Mouse (Mus musculus) cerebellum, adult (tissue): ENCODE measurements around the gene Nxnl2.
"Not testable (repeated sequence)": the region's sequence is repeated elsewhere in the genome, so short reads cannot be mapped to it uniquely, and the experiment has no call there.

Experiments
- ATAC-seq: cut with Nextera tagmentation; 2 replicates; pipeline ENCODE4 v1.9.2; 2017; ENCODE audit warnings: mild to moderate bottlenecking, moderate library complexity, mixed read lengths; ENCODE audit not compliant: insufficient number of reproducible peaks, low FRiP score, low TSS enrichment

Nxnl2 gene

DNA sequence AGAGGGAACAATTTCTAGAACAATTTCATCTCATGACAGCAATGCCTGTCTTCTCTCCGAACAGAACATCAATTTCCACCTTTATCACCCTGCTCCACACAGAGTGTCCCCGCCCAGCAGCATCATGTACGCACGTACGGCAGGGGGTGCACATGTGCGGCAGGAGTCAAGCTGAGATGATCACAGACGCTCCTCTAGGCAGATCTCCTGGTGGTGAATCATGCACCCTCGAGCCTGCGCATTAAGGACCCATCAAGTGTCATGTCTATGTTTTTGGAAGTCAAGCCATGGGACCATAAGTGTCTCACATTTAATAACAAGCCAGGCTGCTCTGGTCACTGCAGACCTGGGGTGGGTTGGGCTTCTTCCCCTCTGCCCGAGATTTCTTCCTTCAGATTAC is 8.1 kb downstream of the Nxnl2 start:
- ATAC-seq: no peak

- no peak for ATAC-seq
Measured at GRCm38 (mm10) chr13:51179362-51179761, 8.5 kb downstream of the Nxnl2 start.

DNA sequence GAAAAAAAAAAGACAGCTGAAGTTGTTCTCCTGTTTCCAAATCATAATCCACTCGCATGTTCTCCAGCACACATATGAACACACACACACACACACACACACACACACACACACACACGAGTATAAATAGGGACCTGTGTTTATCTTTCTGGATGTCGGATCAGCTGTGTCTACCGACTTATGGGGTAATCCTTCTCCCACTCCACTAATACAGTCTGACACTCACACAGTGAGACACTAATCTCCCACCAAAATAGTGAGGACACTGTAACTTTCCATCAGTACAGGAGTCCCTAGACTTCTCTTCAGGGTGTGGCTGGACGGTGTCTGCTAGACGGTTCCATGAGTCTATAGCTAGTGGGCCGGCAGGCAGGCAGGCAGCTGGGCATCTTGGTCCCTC is 11.4 kb downstream of the Nxnl2 start:
- ATAC-seq: no peak

DNA sequence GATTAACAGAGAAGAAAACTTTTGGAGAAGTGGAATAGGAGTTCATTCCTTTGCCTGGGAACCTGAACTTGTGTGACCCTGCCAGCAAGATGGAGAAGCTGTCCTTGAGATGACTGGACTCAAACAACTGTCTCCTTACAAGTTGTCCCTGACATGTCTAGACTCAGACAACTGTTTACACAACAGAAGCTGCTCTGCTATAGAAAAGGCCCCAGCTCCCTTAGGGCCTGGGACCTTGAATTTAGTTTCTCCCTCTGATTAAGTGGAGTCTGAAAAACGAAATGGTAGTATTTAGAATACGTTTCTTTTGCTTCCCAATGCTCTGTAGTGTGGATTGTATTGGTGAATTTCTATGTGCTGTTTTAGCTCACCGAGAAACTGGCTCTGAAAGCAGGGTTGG is 14.1 kb downstream of the Nxnl2 start:
- ATAC-seq: no peak

GRCm38 (mm10) chr13:51190336-51190735 is 19.5 kb downstream of the Nxnl2 start:
- ATAC-seq: no peak

- ATAC-seq: no peak
Measured at GRCm38 (mm10) chr13:51191416-51192140, 20.8 kb downstream of the Nxnl2 start.

GRCm38 (mm10) chr13:51193893-51194292 is 23.1 kb downstream of the Nxnl2 start:
- no peak for ATAC-seq

- ATAC-seq: no peak
Measured at GRCm38 (mm10) chr13:51197699-51198098, 26.9 kb downstream of the Nxnl2 start.

DNA sequence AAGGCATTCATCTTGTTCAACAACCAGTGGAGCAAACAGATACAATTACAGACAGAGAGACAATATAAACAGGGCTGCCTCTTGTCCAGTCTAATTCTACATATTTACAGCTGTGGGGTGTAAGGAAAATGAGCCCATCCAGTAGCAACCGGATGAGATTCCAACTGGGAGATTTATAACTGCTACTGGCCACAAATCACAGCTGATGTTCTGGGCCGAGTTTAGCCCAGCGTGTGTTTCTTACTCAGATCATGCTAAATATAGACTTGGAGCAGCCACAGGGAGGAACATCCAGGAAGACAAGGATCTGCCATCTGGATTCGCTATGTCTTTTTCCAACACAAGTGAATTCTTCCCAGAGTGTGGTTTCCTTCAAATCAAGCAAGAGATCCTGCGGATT is 27.4 kb downstream of the Nxnl2 start:
- no peak for ATAC-seq

GRCm38 (mm10) chr13:51201985-51202843 is 31.4 kb downstream of the Nxnl2 start:
- ATAC-seq: not testable (repeated sequence)

GRCm38 (mm10) chr13:51202844-51203173 is 32.0 kb downstream of the Nxnl2 start:
- ATAC-seq: not testable (repeated sequence)

DNA sequence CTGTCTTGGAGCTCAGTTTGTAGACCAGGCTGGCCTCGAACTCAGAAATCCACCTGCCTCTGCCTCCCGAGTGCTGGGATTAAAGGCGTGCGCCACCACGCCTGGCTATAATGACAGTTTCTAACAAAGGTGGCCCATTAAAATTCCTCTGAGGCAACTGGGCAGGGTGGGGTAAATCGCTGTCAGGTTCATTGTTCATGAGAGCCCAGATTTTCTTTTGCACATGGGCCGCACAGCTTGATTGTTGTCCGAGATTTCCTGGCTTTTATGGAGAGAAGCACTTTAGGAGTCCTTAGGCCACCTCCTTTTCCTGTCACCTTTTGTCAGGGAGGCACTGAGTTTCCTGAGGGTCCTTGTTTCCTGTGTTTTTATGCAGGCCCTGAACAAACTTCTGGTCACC is 32.6 kb downstream of the Nxnl2 start:
- ATAC-seq: no peak

- not testable (repeated sequence) for ATAC-seq
Measured at GRCm38 (mm10) chr13:51204081-51204480, 33.3 kb downstream of the Nxnl2 start.

- no peak for ATAC-seq
Measured at GRCm38 (mm10) chr13:51207965-51208364, 37.1 kb downstream of the Nxnl2 start.

DNA sequence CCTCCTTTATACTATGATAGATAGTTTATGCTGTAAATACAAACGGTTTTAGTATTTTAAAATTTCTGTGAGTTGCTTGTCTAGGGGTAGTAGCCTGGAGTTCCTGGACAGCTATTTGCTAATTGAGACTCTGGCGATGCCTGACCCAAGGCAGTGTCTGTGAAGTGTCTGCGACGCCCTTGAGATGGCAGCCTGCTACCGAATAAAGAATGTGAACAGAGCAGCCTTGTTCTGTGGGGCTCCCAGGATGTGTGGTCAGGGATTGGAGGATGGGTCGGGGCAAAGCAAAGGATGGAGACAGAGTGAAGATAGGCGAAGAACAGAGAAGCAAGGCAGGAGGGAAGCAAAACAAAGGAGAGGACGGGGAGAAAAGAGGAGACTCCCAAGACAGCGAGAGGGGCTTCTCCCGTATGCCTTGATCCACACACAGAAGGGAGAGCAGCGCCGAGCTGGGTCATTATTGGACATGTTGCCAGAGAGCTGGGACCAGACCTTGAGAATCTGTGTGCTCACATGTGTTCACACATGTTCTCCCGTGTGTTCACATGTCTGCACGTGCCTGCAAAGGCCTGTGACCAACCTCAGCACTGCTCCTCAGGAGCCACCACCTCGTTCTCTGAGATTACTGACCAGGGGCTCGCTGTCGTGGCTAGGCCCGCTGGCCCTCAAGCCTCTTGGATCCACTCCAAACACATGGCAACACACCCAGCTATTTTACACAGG is 37.7 kb downstream of the Nxnl2 start:
- ATAC-seq: no peak

GRCm38 (mm10) chr13:51210639-51211038 is 39.8 kb downstream of the Nxnl2 start:
- ATAC-seq: no peak

DNA sequence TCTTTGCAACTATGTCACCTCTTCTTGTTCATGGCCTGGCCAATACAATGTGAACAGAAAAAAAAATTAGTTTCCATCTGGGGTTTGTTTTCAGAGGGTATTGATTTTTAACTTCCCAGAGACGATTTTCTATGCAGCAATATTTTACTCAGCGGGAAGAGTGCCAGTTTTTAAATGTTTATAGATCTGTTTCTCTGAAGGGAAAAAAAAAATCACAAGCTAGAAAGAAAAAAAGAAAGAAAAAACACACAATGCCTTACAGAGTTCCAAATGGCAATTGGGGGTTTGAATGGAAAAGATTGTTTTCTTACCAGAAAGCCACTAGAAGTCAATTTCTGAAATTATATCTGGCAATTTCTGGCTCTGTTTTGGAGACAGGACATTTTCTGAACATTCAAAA is 43.9 kb downstream of the Nxnl2 start:
- no peak for ATAC-seq

GRCm38 (mm10) chr13:51220897-51221296 is 50.1 kb downstream of the Nxnl2 start:
- ATAC-seq: no peak

DNA sequence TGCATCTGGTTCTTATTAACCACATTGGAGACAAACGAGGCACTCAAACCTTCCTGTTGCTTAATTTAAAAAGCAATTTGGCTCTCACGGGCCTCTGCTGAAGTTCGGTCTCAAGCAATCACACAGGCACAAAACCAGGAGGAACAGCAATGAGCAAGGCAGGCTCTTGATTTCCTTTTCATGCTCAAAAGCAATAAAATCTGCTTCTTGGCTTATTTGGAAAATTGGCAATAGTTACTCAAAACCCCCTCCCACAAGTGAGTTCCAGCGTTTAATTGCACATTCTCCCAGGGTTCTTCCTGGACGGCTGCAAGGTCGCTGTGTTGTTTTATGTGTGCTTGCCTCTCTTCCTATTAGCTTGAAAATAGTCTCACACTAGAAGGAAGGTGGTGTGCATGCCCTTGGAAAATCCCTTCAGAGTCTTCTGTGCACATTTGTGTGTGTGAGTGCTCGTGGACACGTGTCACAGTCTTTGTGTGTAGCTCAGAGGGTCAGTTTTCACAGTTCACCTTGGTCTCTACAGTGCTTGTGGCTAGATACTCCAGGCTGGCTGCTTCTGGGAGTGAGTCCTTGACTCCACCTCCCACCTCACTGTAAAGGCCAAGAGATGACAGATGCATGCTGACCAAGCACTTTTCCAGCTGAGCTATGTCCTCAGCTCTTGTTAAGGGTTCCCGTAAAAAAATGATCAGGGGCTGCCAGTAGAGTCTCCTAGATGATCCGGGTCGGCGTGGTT is 50.8 kb downstream of the Nxnl2 start:
- no peak for ATAC-seq
